In genomic region chr1:165844466-165844951, GRCm38 (mm10) we compare ENCODE assay signal across 8 mouse cellular contexts. TPM values are rescaled to one million over a fixed set of nuclear protein-coding genes. Genes with fewer than 3 reads are reported as not detected.
DNase-seq lines count a peak whose midpoint lies in the region; ATAC-seq and TF ChIP-seq lines count a peak whose summit lies in the region.

No protein-coding gene starts in this region.

- H3K4me2 ChIP-seq in embryonic facial prominence, embryonic 15.5 days (replicated peaks) = peak overlapping the region; percentile 99
- peak overlapping the region; percentile 99 for H3K4me2 ChIP-seq in stomach, postnatal 0 days (replicated peaks; ENCODE audit: low read depth)

- peak; percentile 38 to 48 for DNase-seq in spleen, adult 18-20 months
- no peak for DNase-seq in spleen, adult 12 weeks (ENCODE audit: low spot score)
- DNase-seq in stomach, postnatal 0 days (ENCODE audit: low spot score) = peak; percentile 34
- no peak for DNase-seq in layer of hippocampus, postnatal 25 days (ENCODE audit: extremely low spot score in 1 of 2, low spot score in 1 of 2)

- 2% methylated on average over 19 of the region's 20 CpGs for WGBS in embryonic facial prominence, embryonic 15.5 days
- WGBS in stomach, postnatal 0 days = 5% methylated on average over 17 of the region's 20 CpGs

- peak overlapping the region; percentile 50 for H3K4me3 ChIP-seq in embryonic facial prominence, embryonic 15.5 days (replicated peaks)
- H3K4me3 ChIP-seq in stomach, postnatal 0 days (ENCODE audit: low read depth, low read length) = peak overlapping the region; percentile 53

- peaks cover 23% of the 10 kb centered on the region for H3K4me1 ChIP-seq in embryonic facial prominence, embryonic 15.5 days
- no peaks in the 10 kb centered on the region for H3K4me1 ChIP-seq in stomach, postnatal 0 days (replicated peaks; ENCODE audit: control insufficient read depth, insufficient read depth)

- no peak overlapping the region for H3K27ac ChIP-seq in embryonic facial prominence, embryonic 15.5 days (replicated peaks)
- H3K27ac ChIP-seq in stomach, postnatal 0 days (replicated peaks) = no peak overlapping the region

- no peaks in the 10 kb centered on the region for H3K36me3 ChIP-seq in embryonic facial prominence, embryonic 15.5 days
- H3K36me3 ChIP-seq in stomach, postnatal 0 days (ENCODE audit: control insufficient read depth, insufficient read depth, low read length) = no peaks in the 10 kb centered on the region

- TF ChIP-seq EP300 in stomach, postnatal 0 days (optimal IDR thresholded peaks at IDR 0.05) = no peak

- H3K9me3 ChIP-seq in embryonic facial prominence, embryonic 15.5 days (replicated peaks) = no peaks in the 10 kb centered on the region
- H3K9me3 ChIP-seq in stomach, postnatal 0 days (ENCODE audit: control insufficient read depth, low read length) = no peaks in the 10 kb centered on the region

- no peak; the same call in 1 of the 2 replicates for ATAC-seq in embryonic facial prominence, embryonic 15.5 days (ENCODE audit: insufficient number of reproducible peaks, low FRiP score, low TSS enrichment, low read depth)
- peak; percentile 61 for ATAC-seq in inflammation-experienced regulatory T-cells, adult 6 months
- ATAC-seq in megakaryocyte-erythroid progenitor cell, adult 5-6 weeks (replicated peaks; ENCODE audit: low FRiP score, low TSS enrichment, poor library complexity, severe bottlenecking) = peak; percentile 18; the same call in 1 of the 2 replicates
- ATAC-seq in stomach, postnatal 0 days (ENCODE audit: low FRiP score, low TSS enrichment) = peak; percentile 48
- ATAC-seq in erythroid progenitor cell, adult 5-6 weeks (replicated peaks; ENCODE audit: low FRiP score, poor library complexity, severe bottlenecking) = no peak

- peaks cover 58% of the 10 kb centered on the region for H3K27me3 ChIP-seq in embryonic facial prominence, embryonic 15.5 days
- no peaks in the 10 kb centered on the region; the same call in 1 of the 2 replicates for H3K27me3 ChIP-seq in stomach, postnatal 0 days (ENCODE audit: control insufficient read depth, insufficient read depth, low read length)

- 0 out of 2 replicates have a peak overlapping the region, but pooled peaks have one; percentile 15 for H3K9ac ChIP-seq in embryonic facial prominence, embryonic 15.5 days
- H3K9ac ChIP-seq in stomach, postnatal 0 days (ENCODE audit: low read length) = peak overlapping the region; percentile 41

- no peak for TF ChIP-seq CTCF in stomach, postnatal 0 days (IDR thresholded peaks at IDR 0.05; ENCODE audit: low read depth)

RNA-seq across cellular contexts. Expression of gene Cd247, which starts 56.0 kb away (rescaled TPM):
- polyA plus RNA-seq in embryonic facial prominence, embryonic 15.5 days (2015; fragmentation: Nextera tagmentation; extraction: Ambion mirVana) = 0.99 and 1.00 TPM in 2 replicates
- polyA plus RNA-seq in inflammation-experienced regulatory T-cells, adult 6 months (2017; shearing (Covaris generic)) = 100 to 1,000 TPM; 373 to 445 (median 435) TPM
- 6.2 and 8.1 TPM in 2 replicates for total RNA-seq in megakaryocyte-erythroid progenitor cell, adult 5-6 weeks (2014; fragmentation: Nextera tagmentation)
- 7.5 TPM in 1 of 2 replicates, not detected in the other for total RNA-seq in megakaryocyte-erythroid progenitor cell, adult 5-6 weeks (2017)
- 0.24 and 0.52 TPM in 2 replicates for polyA plus RNA-seq in stomach, postnatal 0 days (2015; fragmentation: Nextera tagmentation; extraction: Ambion mirVana)
- 9.0 TPM in 1 of 2 replicates, not detected in the other for total RNA-seq in erythroid progenitor cell, adult 5-6 weeks (2015; ENCODE audit: low replicate concordance)
- total RNA-seq in erythroid progenitor cell, adult 5-6 weeks (2017; ENCODE audit: low replicate concordance) = 4.7 and 10.5 TPM in 2 replicates
- not detected for total RNA-seq in layer of hippocampus, postnatal 25 days (2021)

Comparison
In these comparisons a context has a peak if more than half of its experiments do, and no peak if none do; other contexts are left out.
1. DNase-seq: peak in spleen, adult 18-20 months (2 of 2) and stomach, postnatal 0 days (single experiment); none in spleen, adult 12 weeks (single experiment) and layer of hippocampus, postnatal 25 days (0 of 2).
2. ATAC-seq: peak in inflammation-experienced regulatory T-cells, adult 6 months (single experiment), megakaryocyte-erythroid progenitor cell, adult 5-6 weeks (single experiment) and stomach, postnatal 0 days (single experiment); none in embryonic facial prominence, embryonic 15.5 days (single experiment) and erythroid progenitor cell, adult 5-6 weeks (single experiment).